Mouse (Mus musculus): Measurements from ENCODE around the gene Zbtb5. TPM values are rescaled to one million over a fixed set of nuclear protein-coding genes. Genes with fewer than 3 reads are reported as not detected.
A peak's percentile ranks its signal among the peaks of the same experiment; 100 is the strongest.
"Not testable (repeated sequence)": the region's sequence is repeated elsewhere in the genome, so short reads cannot be mapped to it uniquely, and the experiment has no call there.

The Zbtb5 gene
- total RNA-seq, 2 experiments from 2014 or later, result 6.5 to 9.5 TPM

GRCm38 (mm10) chr4:44973450-44973849, 38.8 kb downstream of the Zbtb5 start:
- ATAC-seq (replicated peaks; ENCODE audit: poor library complexity), result peak; percentile 95

- peak; percentile 52 for ATAC-seq (replicated peaks; ENCODE audit: poor library complexity)
These were observed 41.6 kb downstream of the Zbtb5 start for GRCm38 (mm10) chr4:44970612-44971110.

GRCm38 (mm10) chr4:44970056-44970455, 42.2 kb downstream of the Zbtb5 start:
- no peak for ATAC-seq (replicated peaks; ENCODE audit: poor library complexity)

- no peak for ATAC-seq (replicated peaks; ENCODE audit: poor library complexity)
These were observed 44.8 kb downstream of the Zbtb5 start for GRCm38 (mm10) chr4:44967402-44967801.

GRCm38 (mm10) chr4:44965736-44966135, 46.5 kb downstream of the Zbtb5 start:
- ATAC-seq (replicated peaks; ENCODE audit: poor library complexity), result no peak

GRCm38 (mm10) chr4:44965175-44965574, 47.0 kb downstream of the Zbtb5 start:
- no peak for ATAC-seq (replicated peaks; ENCODE audit: poor library complexity)

GRCm38 (mm10) chr4:44963156-44963555, 49.1 kb downstream of the Zbtb5 start:
- ATAC-seq (replicated peaks; ENCODE audit: poor library complexity), result no peak

GRCm38 (mm10) chr4:44959220-44959619, 53.0 kb downstream of the Zbtb5 start:
- ATAC-seq (replicated peaks; ENCODE audit: poor library complexity), result no peak

GRCm38 (mm10) chr4:44958776-44959175, 53.4 kb downstream of the Zbtb5 start:
- no peak for ATAC-seq (replicated peaks; ENCODE audit: poor library complexity)

GRCm38 (mm10) chr4:44953041-44953440, 59.2 kb downstream of the Zbtb5 start:
- ATAC-seq (replicated peaks; ENCODE audit: poor library complexity), result no peak

GRCm38 (mm10) chr4:44948314-44948713, 63.9 kb downstream of the Zbtb5 start:
- ATAC-seq (replicated peaks; ENCODE audit: poor library complexity), result no peak

GRCm38 (mm10) chr4:44947464-44947863, 64.7 kb downstream of the Zbtb5 start:
- ATAC-seq (replicated peaks; ENCODE audit: poor library complexity), result no peak

- not testable (repeated sequence) for ATAC-seq (replicated peaks; ENCODE audit: poor library complexity)
These were observed 66.1 kb downstream of the Zbtb5 start for GRCm38 (mm10) chr4:44946126-44946525.

- no peak for ATAC-seq (replicated peaks; ENCODE audit: poor library complexity)
These were observed 67.7 kb downstream of the Zbtb5 start for GRCm38 (mm10) chr4:44944426-44945075.

GRCm38 (mm10) chr4:44943480-44943879, 68.7 kb downstream of the Zbtb5 start:
- no peak for ATAC-seq (replicated peaks; ENCODE audit: poor library complexity)

- peak; percentile 84 for ATAC-seq (replicated peaks; ENCODE audit: poor library complexity)
These were observed 70.0 kb downstream of the Zbtb5 start for GRCm38 (mm10) chr4:44942237-44942636.

Other genes with a start within 250 kb of the Zbtb5 start
- gene Grhpr, start 31.0 kb downstream of the Zbtb5 start, total RNA-seq (2015), result 11.8 and 12.0 TPM in 2 replicates
- 7.9 and 8.9 TPM in 2 replicates for gene Grhpr, start 31.0 kb downstream of the Zbtb5 start, total RNA-seq (2017)
- 50.9 and 65.2 TPM in 2 replicates for gene Polr1e, start 6.2 kb upstream of the Zbtb5 start, total RNA-seq (2015)
- 47.3 and 53.0 TPM in 2 replicates for gene Polr1e, start 6.2 kb upstream of the Zbtb5 start, total RNA-seq (2017)
- gene Fbxo10, start 72.2 kb upstream of the Zbtb5 start, total RNA-seq (2015), result 1.2 and 3.1 TPM in 2 replicates
- 1.8 and 3.1 TPM in 2 replicates for gene Fbxo10, start 72.2 kb upstream of the Zbtb5 start, total RNA-seq (2017)
- gene Tomm5, start 95.7 kb upstream of the Zbtb5 start, total RNA-seq (2015), result 231 and 253 TPM in 2 replicates
- gene Tomm5, start 95.7 kb upstream of the Zbtb5 start, total RNA-seq (2017), result 239 and 266 TPM in 2 replicates
- gene Frmpd1, start 172.5 kb upstream of the Zbtb5 start, total RNA-seq (2015), result not detected in 2 replicates
- not detected in 2 replicates for gene Frmpd1, start 172.5 kb upstream of the Zbtb5 start, total RNA-seq (2017)

All from megakaryocyte progenitor cell, adult 5-6 weeks (primary cell).